Mouse (Mus musculus) kidney, postnatal 25 days (tissue): ENCODE measurements around the gene Rev1.

ENCODE experiments used
- DNase-seq, 2 experiments: peaks; one replicate each; pipeline ENCODE4 v3.0.0; 2021; ENCODE audit warnings: mixed read lengths in 2 of 2

Gene Rev1

DNA sequence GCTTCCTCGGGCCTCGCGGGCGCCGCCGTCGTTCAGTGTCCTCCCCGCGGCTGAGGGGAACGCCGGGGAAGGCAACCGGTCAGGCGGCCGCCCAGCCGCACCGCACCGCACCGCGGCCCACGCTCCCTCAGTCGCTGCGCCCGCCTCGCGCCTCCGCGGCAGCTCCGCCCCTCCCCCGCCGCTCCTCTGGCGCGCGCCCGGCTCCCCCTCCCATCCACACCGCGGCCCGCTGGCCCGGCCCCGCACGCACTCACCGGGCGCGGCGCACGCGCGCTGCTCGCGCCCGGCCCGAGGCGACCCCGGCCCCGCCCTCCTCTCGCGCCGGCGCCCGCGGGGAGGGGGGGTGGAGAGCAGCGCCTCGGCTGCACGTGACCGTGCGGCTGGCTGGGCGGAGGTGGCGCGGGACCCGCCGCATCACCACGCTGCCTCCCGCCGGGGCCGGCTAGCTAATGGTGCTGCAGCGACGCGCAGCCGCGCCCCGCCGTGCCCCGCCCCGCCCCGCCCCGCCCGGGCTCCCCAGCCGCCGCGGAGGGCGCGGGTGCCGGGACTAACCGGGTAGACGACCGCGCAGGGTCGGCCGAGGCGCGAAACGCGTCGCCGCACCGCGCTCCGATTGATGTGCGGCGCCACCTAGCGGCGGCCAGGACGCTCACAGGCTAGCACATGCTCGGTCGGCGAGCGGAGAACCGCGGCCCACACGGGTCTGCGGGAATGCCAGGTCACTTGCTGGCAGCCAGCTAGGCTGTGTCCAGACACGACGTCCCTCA is at the start of gene Rev1:
TSS of gene Rev1 (minus strand) at position 301 of the 767 bp plus-strand sequence.
- peak; percentile 90 to 97 for DNase-seq

DNA sequence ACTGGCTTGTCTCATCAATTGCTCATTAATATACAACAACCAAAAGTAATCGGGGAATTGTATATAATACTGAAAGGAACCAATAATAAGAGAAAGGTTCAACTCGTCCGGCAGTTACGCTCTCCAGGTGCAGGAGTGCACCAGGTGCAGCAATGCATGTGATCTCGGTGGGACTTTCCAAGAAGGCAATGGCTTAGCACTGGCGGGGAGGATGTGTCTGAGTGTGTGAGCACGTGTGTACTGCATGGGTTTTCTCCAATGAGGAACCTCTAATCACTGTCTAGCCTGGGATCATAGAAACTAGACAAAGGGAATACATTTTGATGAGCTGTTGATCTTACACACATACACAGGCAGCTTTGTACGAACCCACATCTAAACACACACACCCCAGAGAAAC is 49.3 kb upstream of the Rev1 start:
- DNase-seq: no peak

DNA sequence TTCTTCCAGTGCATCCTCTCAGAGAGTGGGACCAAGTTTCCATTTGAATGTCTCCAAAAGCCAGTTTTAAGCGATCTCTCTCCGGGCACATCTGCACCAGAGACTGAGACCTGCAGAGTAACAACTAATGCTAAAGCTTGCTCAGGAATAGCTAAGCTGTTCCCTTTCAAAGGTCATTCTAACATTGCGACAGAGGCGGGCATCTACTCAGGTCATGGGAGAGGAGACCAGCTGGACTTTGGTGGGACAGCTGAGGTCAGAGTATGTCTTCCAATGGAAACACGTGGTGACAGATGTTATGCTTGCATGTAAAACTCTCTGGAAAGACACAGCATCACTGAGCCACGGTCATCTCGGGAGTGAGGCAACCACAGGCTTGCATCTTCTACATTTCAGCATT is 46.5 kb upstream of the Rev1 start:
- peak; percentile 38 to 62 for DNase-seq

DNA sequence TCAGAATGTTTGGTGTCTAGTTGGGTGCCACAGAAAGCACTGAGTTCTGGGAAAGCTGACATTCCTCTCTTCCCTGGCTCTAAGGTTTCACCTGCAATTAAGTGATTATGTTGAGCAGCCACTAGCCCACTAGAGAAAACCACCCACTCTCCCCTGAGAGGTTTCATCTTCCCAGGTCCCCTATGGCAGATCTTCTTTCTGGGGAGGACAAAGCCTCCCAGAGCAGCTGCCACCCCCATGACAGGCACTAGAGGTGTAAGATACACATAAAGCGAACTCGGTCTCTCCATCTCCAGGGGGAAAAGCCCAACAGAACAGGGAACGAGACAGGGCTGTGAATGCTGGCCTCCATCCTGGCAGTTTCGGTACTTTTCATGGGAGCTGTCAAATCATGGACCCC is 42.3 kb upstream of the Rev1 start:
- no peak for DNase-seq

DNA sequence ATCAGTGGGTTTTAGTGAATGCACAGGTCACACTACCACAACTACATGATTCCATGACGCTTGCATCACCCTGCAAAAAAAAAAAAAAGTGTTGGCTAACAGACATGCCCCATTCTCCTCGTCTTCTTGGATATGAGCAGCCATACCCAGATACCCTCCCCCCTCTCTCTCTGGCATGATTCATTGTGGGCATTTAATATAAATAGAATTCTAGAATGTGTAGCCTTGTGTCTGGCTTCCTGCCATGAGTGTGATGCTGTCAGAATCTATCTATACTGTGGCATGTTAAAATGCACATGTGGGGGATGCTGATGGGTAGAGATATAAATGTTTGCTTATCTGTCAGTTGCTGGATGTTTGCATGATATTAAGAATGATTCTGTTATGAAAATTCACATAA is 36.1 kb upstream of the Rev1 start:
- DNase-seq: no peak

DNA sequence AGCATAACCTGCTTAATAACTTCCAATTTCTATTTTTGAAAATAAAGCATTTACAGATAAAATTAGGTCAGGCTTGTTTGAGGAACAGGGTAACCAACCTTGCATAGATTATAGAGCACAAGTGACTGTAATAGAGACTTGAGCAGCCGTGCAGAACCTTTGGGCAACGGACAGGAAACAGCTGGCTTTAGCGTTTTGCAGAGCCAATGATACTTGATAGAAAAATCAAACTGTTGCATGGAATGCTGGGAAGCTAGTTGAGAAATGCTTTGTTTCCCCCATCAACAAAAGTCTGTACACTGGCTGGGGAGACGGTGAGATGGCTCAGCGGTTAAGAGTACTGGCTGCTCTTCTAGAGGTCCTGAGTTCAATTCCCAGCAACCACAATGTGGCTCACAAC is 20.5 kb upstream of the Rev1 start:
- DNase-seq: no peak

DNA sequence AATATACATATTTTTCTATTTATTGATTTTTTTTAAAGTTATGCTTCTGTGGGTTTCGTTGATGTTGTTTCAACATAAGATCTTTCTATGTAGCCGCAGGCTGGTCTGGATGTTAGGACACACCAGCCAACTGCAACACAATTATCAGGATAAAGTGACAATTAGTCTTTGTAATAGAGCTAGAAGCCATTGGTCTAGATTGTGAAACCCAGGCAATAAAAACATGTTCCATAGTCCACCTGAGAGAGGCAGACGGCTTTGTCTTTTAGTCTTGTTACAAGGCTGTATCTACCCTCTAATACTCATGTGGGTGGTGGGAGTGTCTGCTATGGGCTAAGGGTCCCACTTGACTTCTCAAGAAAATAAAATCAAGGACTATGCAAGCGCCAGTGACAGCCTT is 16.4 kb upstream of the Rev1 start:
- no peak for DNase-seq

DNA sequence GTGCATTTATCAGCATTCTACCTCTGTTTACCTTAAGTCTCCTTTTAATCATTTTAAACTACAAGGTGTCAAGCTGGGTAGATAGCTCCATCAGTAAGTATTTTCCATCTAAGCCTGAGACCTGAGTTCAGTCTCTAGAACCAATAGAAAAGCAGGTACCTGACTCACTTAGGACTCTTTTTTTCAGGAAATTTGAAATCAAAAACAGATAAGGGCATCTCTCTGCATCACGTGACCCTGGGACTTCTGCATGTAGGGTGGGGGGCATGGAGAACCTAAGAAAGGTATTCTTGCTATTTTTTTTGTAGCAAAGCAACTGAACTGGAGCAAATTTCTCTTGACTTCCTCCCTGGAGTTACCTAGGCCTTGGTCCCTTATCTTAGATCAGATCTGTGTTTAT is 11.8 kb upstream of the Rev1 start:
- DNase-seq: no peak

DNA sequence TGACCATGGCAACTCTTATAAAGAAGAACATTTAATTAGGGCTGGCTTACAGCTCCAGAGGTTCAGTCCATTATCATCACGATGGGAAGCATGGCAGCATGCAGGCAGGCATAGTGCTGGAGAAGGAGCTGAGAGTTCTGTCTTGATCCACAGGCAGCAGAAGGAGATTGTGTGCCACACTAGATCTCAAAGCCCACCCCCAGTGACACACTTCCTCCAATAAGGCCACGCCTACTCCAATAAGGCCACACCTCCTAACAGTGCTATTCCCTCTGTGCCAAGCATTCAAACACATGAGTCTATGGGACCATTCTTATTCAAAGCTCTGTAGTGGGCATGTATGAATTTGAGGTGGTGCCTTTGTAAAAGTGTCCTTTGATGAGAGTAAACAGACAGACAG is 11.3 kb upstream of the Rev1 start:
- DNase-seq: no peak

DNA sequence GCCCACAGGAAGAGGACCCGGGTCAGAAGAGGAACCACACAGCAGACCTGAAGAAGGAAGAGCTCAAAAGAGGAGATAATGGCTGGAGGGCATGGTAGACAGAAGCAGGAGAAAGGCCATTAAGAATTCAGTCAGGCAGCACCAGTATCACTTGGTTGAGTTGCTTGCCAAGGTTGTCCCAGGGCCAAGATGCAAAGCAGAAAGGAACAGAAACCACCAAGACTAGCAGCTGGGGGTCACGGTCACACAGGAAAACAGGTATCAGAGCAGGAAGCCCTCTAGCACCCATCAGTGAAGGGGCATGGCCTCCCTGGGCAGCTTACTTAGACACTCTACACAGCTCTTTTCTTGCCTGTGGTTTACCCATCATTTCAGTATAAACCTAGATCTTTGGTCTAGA is 9.8 kb upstream of the Rev1 start:
- no peak for DNase-seq

DNA sequence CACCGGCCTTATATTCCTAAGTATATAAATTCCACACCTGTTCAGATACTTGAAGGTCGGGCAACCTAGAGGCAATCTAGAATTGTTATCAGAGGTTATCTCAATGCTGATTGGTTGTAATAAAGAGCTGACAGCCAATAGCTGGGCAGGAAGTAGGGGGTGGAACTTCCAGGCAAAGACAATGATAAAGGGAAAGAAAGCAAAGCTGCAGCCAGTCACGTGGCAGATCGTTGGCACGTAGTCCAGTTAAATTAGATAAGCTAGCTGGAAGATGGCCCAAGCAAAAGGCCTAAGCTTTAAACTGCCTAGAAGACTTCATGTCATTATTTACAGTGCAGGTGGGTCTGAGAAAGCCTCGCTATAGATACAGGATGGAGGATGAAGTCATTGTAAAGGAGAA is 3.3 kb upstream of the Rev1 start:
- DNase-seq: peak in 1 of 2 experiments; percentile 24

DNA sequence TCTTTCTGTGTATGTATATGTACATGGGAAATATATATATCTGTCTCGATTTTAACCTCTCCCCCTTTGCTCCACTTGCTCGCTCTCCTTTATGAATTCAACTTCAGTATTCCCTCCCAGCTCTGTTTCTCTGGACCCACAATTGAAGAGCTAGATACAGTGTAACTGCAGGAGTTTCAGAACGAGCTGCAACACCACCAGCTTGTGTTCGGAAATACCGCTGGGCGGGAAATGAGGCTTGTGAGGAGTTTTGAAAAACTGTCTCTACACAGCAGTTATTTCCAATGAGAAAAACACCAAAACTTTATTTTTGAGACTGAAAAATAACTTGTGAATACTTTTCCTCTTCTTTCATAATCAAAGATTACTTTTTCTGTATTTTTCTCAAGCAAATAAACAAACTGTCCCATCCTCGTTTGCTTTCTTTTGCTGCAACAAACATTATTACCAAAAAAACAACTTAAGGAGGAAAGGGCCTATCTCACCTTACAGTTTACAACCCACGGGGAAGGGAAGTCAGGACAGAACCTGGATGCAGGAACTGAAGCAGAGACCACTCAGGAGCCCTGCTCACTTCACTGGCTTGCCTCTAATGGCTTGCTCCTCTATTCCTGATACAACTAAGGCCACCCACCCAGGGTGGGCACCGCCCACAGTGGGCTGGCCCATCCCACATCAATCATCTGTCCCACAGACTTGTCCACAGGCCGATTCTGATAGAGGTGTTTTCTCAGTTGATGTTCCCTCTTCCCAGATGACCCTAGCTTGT is 1.3 kb upstream of the Rev1 start:
- no peak for DNase-seq

DNA sequence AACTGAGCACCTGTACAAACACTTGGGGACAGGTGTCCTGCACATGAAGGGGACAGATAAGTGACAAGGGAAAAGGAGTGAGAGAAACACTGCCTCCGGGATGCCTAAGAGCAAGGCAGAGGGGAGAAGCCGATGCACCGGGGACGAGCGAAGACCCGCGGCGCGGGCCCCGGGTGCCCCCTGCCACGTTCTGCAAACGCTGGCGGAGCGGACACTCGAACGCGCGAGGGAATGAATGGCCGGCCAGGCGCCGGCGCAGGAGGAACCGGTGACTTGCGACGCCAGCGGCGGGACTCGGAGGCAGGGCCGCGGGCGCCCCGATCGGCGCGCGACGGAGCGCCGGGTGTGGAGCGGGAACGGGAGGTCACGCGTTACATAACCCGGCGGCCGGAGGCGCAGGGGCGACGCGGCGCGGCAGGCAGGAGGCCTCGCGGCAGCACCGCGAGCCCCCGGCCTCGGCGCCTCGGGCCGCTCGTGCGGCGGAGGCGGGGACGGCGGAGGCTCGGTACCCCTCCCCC is 623 bp downstream of the Rev1 start:
- DNase-seq: peak; percentile 63 to 86

DNA sequence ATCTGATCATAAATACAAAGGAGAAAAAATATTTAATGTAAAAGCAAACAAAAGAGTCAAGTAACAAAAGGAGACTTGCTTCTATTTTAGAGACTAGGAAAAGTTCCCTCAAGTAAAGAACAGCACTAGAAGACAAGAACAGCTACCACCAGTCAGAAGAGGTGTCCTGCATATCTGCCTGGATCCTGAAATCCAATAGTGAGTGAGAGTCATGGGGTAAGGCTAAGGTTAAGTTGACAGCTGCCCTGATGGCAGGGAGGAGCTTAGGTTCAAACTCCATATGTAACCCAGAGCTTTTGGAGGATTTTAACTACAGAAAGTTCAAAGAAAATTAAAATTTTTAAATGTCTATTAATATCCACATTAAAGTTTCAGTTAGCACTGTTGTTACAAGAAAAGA is 2.6 kb downstream of the Rev1 start:
- DNase-seq: no peak

DNA sequence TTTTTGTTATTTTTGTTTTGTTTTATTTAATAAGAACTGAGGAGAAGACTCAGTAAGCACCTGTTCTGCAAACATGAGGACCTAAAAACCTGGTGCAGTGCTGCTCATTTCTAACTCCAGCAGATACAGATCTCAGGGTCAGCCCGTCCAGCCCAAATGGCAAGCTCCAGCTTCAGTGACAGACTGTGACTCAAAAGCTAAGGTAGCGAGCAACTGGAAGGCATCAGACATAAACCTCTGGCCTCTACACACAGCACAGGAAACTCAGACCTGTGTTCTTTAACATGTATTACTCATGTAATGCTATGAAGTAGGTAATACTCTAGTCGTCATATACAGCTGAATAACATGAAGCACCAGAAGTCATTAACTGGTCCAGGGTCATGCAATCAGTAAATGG is 3.2 kb downstream of the Rev1 start:
- DNase-seq: no peak

DNA sequence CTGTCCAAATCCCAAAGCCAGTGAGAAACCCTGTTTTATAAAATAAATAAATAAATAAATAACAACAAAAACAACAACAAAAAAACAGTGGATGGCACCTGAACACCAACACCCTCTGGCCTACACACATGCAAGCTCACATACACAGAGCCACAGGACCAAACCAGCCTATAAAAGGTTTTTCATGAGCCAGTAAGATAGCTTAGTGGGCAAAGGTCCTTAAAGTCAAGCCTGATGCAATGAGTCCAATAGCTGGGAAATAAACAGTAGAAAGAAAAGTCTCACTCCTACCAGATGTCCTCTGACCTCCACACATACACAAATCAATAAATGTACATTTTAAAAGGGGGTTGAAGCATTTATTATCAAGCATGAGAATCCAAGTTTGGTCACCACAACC is 5.3 kb downstream of the Rev1 start:
- no peak for DNase-seq

DNA sequence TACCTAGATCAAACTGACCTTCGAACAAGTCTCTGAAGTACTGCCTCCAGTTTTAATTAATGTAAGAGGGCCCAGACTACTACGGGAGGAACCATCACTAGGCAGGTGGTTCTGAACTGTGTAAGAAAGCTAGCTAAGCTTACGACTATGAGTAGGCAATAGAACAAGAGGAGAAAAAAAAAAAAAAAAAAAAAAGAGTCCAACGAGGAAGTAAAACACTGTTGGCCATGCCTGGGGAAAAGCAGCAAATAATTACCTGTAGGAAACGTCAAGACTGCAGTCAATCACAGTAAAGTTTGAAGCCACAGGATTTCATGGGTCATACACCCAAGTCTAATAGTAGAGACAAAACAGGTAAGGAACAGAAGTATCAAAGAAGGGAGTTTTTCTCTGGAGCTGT is 8.7 kb downstream of the Rev1 start:
- DNase-seq: no peak

DNA sequence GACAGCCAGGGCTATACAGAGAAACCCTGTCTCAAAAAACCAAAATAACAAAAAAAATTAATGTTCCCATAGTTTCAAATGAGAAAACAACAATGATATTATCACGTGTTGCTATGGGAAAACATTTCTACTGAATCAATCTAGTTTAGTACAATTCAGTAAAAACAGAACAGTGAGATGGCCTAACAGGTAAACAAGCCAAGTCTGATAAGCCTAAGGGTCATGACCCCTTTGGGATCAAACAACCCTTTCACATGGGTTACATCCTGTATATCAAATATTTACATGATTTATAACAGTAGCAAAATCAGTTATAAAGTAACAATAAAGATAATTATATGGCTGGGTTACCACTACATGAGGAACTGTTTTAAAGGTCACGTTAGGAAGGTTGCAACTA is 11.0 kb downstream of the Rev1 start:
- DNase-seq: no peak

DNA sequence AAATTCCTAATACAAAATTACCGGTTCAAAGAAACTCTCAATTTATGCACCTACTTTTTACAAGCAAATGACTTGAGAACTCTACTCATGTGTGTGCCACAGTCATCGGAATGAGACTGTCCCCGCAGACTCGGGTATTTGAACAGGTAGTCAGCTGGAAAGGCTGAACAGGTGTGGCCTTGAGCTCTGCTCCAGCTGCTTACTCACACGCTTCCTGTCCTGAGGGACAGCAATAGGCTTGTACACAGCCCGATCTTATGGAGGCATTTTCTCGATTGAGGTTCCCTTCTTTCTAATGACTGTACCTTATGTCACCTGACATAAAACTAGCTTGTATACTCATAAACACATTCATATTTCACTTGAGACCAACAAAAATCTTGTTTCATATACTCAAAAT is 19.8 kb downstream of the Rev1 start:
- no peak for DNase-seq

DNA sequence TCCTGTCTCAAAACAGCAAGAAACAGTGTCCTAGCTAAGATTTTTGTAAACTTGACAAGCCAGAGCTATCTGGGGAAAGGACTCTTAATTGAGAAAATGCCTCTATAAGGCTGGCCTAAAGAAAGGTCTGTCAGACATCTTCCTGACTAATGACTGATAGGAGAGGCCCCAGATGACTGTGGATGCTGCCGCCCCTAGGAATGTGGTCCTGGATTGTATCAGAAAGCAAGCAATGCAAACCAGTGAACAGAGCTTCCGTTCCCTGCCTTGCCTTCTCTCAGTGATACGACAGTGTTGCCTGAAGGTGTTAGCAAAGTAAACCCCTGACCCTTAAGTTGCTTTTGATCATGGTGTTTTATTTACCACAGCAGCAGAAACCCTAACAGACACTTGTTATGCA is 25.8 kb downstream of the Rev1 start:
- DNase-seq: no peak

DNA sequence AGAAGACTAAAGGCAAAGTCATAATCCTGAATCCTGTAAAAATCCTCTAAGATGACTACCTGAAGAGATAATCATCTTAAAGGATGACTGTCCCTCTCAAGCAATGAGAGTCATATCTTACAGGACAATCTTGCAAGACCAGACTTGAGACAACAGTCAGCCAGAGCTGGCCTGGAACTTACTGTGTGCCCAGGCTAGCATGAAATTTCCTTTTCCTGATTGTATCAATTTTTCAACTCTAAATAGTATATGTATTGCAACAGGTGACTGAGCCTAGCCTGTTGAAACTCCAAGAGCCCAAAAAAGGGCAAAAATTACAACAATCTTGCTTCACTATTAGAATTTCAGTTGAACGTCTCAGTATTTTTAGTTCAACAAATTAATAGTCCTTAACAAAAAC is 26.4 kb downstream of the Rev1 start:
- no peak for DNase-seq

DNA sequence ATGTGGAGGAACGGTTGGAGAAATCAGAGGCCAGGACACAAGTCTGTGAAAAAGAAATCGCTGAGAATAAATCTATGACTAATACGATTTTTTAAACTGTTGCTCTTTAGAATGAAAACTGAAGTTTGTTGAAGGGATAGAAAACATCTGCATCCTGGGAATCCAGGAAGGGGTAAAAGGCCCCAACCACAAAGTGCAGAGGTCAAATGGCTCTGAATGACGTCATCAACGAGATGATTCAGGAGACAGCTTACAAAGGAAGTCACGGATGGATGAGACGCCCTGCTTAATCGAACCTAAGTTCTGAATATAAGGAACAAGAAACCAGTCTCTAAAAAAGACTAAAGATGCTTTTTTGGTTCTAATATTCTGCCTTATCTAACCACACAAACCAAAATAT is 48.3 kb downstream of the Rev1 start:
- peak in 1 of 2 experiments; percentile 20 for DNase-seq

DNA sequence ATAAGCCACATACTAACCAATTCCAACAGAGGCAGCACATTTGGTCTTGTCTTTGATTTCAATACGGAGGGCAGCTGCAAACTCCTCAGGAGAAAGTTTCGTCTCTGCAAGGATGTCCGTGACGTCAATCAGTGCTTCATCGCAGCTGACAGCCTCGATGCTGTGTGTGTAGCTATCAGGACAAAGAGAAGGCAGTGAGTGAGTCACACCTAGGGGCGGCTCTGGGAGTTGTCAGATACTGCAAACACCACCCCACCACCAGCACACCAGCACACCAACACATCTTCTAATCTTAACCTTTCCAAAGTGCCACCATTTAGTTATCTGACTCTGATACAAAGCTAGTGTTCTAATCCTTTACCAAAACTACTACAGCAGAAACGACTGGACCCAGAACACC is 58.3 kb downstream of the Rev1 start:
- no peak for DNase-seq

DNA sequence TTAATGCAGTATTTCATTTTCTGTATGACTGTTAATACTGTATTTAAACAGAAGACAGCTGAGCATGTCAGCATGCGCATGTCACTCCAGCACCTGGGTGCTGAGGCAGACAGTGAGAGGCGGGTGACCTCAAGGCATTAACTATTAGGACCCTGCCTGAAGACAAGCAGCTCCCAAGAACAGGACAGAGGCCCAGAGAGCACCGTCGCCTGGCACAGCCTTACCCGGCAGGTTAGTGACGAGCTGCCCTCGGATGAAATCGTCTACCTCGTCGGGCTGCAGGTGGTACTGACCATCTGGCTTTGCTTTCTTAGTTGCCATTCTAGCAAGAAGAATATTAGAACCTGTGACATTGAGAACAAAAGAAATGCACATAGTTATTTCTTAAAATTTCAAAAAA is 62.3 kb downstream of the Rev1 start:
- DNase-seq: no peak
